Mouse (Mus musculus) CD4-positive naive resting alpha-beta T cell, adult 76 days (primary cell): ENCODE results near the gene Clic5. TPM values are rescaled to one million over a fixed set of nuclear protein-coding genes. Genes with fewer than 3 reads are reported as not detected.

Source experiments
- total RNA-seq: library from RNA; stranded (reverse); gene quantifications from one replicate; pipeline ENCODE4 v1.2.4, GENCODE M21; 2023

The Clic5 gene
- total RNA-seq, result 0.12 TPM

DNA sequence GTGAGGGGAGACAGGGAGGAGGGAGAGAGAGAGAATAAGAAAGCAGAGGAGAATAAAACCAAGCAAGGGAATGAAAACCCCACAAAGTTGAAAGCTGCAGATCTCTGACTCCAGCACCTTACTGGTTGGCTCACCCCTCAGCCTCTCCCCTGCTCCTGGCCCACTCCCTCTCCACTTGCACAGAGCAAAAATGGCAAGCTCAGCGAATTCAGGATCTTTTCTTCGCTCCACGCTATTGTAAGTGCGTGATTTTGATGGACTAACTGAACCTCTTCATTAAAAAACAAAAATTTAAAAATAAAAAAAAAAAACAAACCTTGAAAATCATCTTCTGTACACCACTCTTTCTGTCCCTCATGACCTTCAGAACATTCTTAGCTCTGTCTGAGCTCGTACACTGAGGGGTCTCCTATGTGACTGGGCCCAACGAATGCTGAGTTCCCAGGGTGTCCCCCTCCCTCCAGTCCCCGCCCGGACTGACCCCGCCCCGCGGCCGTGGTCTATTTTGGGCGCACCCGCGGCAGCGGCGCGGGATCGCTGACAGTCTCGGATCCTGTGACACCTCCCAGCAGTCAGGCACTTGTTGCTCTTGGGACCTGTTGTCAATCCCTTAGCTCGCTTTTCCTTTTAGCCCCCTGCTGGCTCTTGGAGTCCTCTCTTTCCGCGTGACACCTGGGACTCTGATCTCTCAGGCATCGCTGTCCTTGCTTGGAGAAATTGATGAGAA, at the start of gene Clic5:
Gene Clic5, plus strand, starts transcription at position 543 of the 727 bp plus-strand sequence.

Other genes with a start within 250 kb of the Clic5 start
- 3.3 TPM for gene Enpp5, start 109.8 kb upstream of the Clic5 start, total RNA-seq
- gene Enpp4, start 82.8 kb upstream of the Clic5 start, total RNA-seq, result 9.8 TPM